Mouse (Mus musculus): ENCODE results near the gene Nuf2. TPM values are rescaled to one million over a fixed set of nuclear protein-coding genes. Genes with fewer than 3 reads are reported as not detected.

Gene Nuf2
- total and polyA plus RNA-seq, 3 experiments = 0.13 to 2.0 (median 1.0) TPM

DNA sequence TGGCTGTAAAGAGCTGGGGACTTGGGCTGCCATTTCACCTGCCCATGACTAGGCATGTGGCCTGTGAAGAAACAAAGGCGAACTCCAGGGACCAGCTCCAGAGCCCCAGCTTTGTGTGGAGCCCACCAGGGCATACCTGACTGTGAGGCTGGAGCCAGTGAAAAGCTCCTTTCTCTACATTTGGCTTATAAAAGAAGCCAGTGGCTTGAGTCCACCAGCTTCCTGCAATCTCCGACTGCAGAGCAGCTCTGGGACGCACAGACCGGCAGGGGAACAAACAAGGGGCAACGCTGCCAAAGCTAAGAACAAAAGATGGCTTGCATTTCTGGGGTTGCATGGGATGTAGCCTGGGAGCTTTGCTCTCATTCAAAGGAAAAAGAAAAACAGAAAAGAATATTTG is 63.5 kb downstream of the Nuf2 start:
- no peak for DNase-seq

- no peak for DNase-seq
These were observed 68.7 kb downstream of the Nuf2 start for GRCm38 (mm10) chr1:169462386-169463115.

DNA sequence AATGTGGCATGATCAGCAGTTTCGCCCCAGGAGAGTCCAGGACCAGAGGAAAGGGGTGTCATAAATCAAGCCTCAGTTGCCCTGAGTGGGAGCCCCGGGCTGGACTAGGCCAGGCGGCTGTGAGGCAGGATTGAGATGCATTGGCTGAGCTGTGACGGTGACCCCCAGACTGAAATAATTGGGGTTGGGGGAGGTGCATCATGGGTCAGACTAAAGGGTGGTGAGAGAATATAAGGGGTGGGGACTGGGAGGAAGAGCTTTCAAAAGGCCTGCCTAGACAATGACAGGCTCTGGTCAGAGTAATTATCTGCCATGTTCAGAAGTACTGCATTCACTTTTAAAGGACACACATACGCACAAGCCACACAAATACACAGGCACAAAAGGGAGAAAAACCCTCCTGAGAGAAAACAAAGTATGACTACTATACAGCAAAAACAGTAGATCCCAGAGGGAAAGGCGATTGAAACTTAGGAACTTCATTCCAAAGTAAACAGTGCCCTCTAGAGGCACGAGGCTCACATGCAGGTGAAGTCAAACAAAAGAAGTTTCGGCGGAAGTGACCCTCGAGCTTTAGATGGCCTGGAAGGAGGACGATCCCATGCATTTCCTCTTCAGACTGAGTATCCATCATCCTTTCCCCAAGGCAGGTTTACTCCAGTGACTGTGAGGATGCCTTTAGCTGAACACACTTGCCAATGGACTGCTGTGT is 72.0 kb downstream of the Nuf2 start:
- DNase-seq = peak; percentile 57

Other genes with a start within 250 kb of the Nuf2 start
- gene Rgs5, start 124.0 kb upstream of the Nuf2 start, total RNA-seq (2021) = 10 to 100 TPM; 28.7 to 50.9 TPM
- 2.8 and 3.6 TPM in 2 replicates for gene Rgs5, start 124.0 kb upstream of the Nuf2 start, polyA plus RNA-seq (2012; rRNA removed)
- 10 to 100 TPM; 31.1 to 70.0 TPM for gene Rgs4, start 216.2 kb upstream of the Nuf2 start, total RNA-seq (2021)
- gene Rgs4, start 216.2 kb upstream of the Nuf2 start, polyA plus RNA-seq (2012; rRNA removed) = 3.0 and 3.2 TPM in 2 replicates

Data from adrenal gland, adult 2 months (tissue).